Mouse (Mus musculus) midbrain, embryonic 13.5 days (tissue): ENCODE results near the gene Il15ra. TPM values are rescaled to one million over a fixed set of nuclear protein-coding genes. Genes with fewer than 3 reads are reported as not detected.

Experiments used
- ATAC-seq: fragments of 200-750 bp; cut with Nextera tagmentation; 2 replicates; pipeline ENCODE4 v1.8.0; 2017; ENCODE audit warnings: mild to moderate bottlenecking, moderate TSS enrichment, moderate library complexity
- H3K27ac ChIP-seq: fragments of 300-500 bp; sonication (generic); 2 replicates; pipeline ENCODE4 v1.5.1; 2015; ENCODE audit warnings: inconsistent platforms, mild to moderate bottlenecking, moderate library complexity
- H3K27me3 ChIP-seq: fragments of 300-500 bp; sonication (generic); 2 replicates; pipeline ENCODE4 v1.6.1; 2015; ENCODE audit warnings: mild to moderate bottlenecking, inconsistent platforms
- H3K36me3 ChIP-seq: fragments of 300-500 bp; sonication (generic); 2 replicates; pipeline ENCODE4 v1.6.1; 2015; ENCODE audit warnings: mild to moderate bottlenecking, inconsistent platforms
- H3K4me1 ChIP-seq: fragments of 300-500 bp; sonication (generic); replicated peaks from 2 replicates; pipeline ENCODE4 v1.6.1; 2015; ENCODE audit warnings: inconsistent platforms
- H3K4me2 ChIP-seq: fragments of 300-500 bp; sonication (generic); replicated peaks from 2 replicates; pipeline ENCODE4 v1.6.1; 2015; ENCODE audit warnings: moderate library complexity, mild to moderate bottlenecking, inconsistent platforms
- H3K4me3 ChIP-seq: fragments of 300-500 bp; sonication (generic); replicated peaks from 2 replicates; pipeline ENCODE4 v1.5.1; 2015; ENCODE audit warnings: mild to moderate bottlenecking, inconsistent platforms
- H3K9ac ChIP-seq: fragments of 300-500 bp; sonication (generic); replicated peaks from 2 replicates; pipeline ENCODE4 v1.6.1; 2015; ENCODE audit warnings: mild to moderate bottlenecking, inconsistent platforms
- H3K9me3 ChIP-seq: fragments of 300-500 bp; sonication (generic); 2 replicates; pipeline ENCODE4 v1.6.1; 2016; ENCODE audit warnings: mild to moderate bottlenecking, inconsistent platforms
- WGBS: fragments of 180-500 bp; shearing (Covaris S2); methylation state at CpG from one replicate; pipeline ENCODE4 v1.1.7; 2015; 5-methylcytosine and 5-hydroxymethylcytosine counted together
- polyA plus RNA-seq: library from polyadenylated mRNA; unstranded; fragments of >200 nt; fragmentation: Nextera tagmentation; extraction: Ambion mirVana; gene quantifications from 2 replicates; pipeline ENCODE4 v1.2.1, GENCODE M21; 2015

Il15ra gene
- polyA plus RNA-seq, 1 experiment from 2014 or later: 1.3 TPM

GRCm38 (mm10) chr2:11712483-11712990 is 7.4 kb downstream of the Il15ra start:
- Histone ChIP-seq H3K9me3 (no peaks in the 10 kb centered on the region), H3K36me3 (no peaks in the 10 kb centered on the region), H3K27ac (no peak overlapping the region), H3K4me3 (no peak overlapping the region), H3K27me3 (peaks cover 7% of the 10 kb centered on the region), H3K9ac (no peak overlapping the region), H3K4me2 (no peak overlapping the region), H3K4me1 (no peaks in the 10 kb centered on the region)
- 88% methylated on average over 6 of the region's 6 CpGs for WGBS
- ATAC-seq: no peak

GRCm38 (mm10) chr2:11713021-11713420 is 7.9 kb downstream of the Il15ra start:
- WGBS: 79% methylated on average over 3 of the region's 3 CpGs

GRCm38 (mm10) chr2:11714535-11714934 is 9.4 kb downstream of the Il15ra start:
- Histone ChIP-seq H3K27ac (no peak overlapping the region), H3K27me3 (no peaks in the 10 kb centered on the region), H3K9ac (no peak overlapping the region), H3K4me1 (no peaks in the 10 kb centered on the region), H3K4me3 (no peak overlapping the region), H3K4me2 (no peak overlapping the region), H3K9me3 (no peaks in the 10 kb centered on the region), H3K36me3 (no peaks in the 10 kb centered on the region)
- no peak for ATAC-seq
- WGBS: 92% methylated on average over 4 of the region's 4 CpGs

More at GRCm38 (mm10) chr2:11713021-11713420, 7.9 kb downstream of the Il15ra start:
- H3K36me3 ChIP-seq: no peaks in the 10 kb centered on the region
- peaks cover 2% of the 10 kb centered on the region for H3K27me3 ChIP-seq
- no peaks in the 10 kb centered on the region for H3K9me3 ChIP-seq
- no peak overlapping the region for H3K4me3 ChIP-seq
- no peaks in the 10 kb centered on the region for H3K4me1 ChIP-seq
- H3K27ac ChIP-seq: no peak overlapping the region
- no peak for ATAC-seq
- no peak overlapping the region for H3K9ac ChIP-seq
- no peak overlapping the region for H3K4me2 ChIP-seq

GRCm38 (mm10) chr2:11718573-11718972 is 13.5 kb downstream of the Il15ra start:
- H3K4me1 ChIP-seq: no peaks in the 10 kb centered on the region
- H3K9ac ChIP-seq: no peak overlapping the region
- no peak overlapping the region for H3K4me2 ChIP-seq
- H3K27ac ChIP-seq: no peak overlapping the region
- no peaks in the 10 kb centered on the region for H3K27me3 ChIP-seq
- ATAC-seq: no peak
- H3K9me3 ChIP-seq: no peaks in the 10 kb centered on the region
- H3K36me3 ChIP-seq: no peaks in the 10 kb centered on the region
- H3K4me3 ChIP-seq: no peak overlapping the region
- 88% methylated on average over 2 of the region's 2 CpGs for WGBS

GRCm38 (mm10) chr2:11722564-11722963 is 17.5 kb downstream of the Il15ra start:
- 92% methylated on average over 9 of the region's 9 CpGs for WGBS

GRCm38 (mm10) chr2:11727574-11727973 is 22.5 kb downstream of the Il15ra start:
- Histone ChIP-seq H3K4me2 (no peak overlapping the region), H3K27me3 (no peaks in the 10 kb centered on the region), H3K36me3 (no peaks in the 10 kb centered on the region), H3K9me3 (no peaks in the 10 kb centered on the region), H3K27ac (no peak overlapping the region), H3K4me3 (no peak overlapping the region), H3K4me1 (no peaks in the 10 kb centered on the region), H3K9ac (no peak overlapping the region)
- WGBS: 95% methylated on average over 5 of the region's 5 CpGs
- ATAC-seq: no peak

More at GRCm38 (mm10) chr2:11722564-11722963, 17.5 kb downstream of the Il15ra start:
- no peaks in the 10 kb centered on the region for H3K36me3 ChIP-seq
- H3K4me3 ChIP-seq: no peak overlapping the region
- no peak overlapping the region for H3K4me2 ChIP-seq
- no peak overlapping the region for H3K27ac ChIP-seq
- no peaks in the 10 kb centered on the region for H3K9me3 ChIP-seq
- no peaks in the 10 kb centered on the region for H3K4me1 ChIP-seq
- no peak for ATAC-seq
- H3K9ac ChIP-seq: no peak overlapping the region
- H3K27me3 ChIP-seq: no peaks in the 10 kb centered on the region

- no peak overlapping the region for H3K4me2 ChIP-seq
- no peaks in the 10 kb centered on the region for H3K27me3 ChIP-seq
- WGBS: 74% methylated on average over 3 of the region's 3 CpGs
- H3K27ac ChIP-seq: no peak overlapping the region
- no peak overlapping the region for H3K4me3 ChIP-seq
- H3K36me3 ChIP-seq: no peaks in the 10 kb centered on the region
- ATAC-seq: no peak
- no peak overlapping the region for H3K9ac ChIP-seq
- H3K4me1 ChIP-seq: no peaks in the 10 kb centered on the region
- H3K9me3 ChIP-seq: no peaks in the 10 kb centered on the region
Observed at GRCm38 (mm10) chr2:11729091-11729490, 24.0 kb downstream of the Il15ra start.

- Histone ChIP-seq H3K27ac (no peak overlapping the region), H3K4me1 (no peaks in the 10 kb centered on the region), H3K36me3 (peaks cover 3% of the 10 kb centered on the region), H3K4me2 (no peak overlapping the region), H3K4me3 (no peak overlapping the region), H3K27me3 (no peaks in the 10 kb centered on the region), H3K9ac (no peak overlapping the region), H3K9me3 (no peaks in the 10 kb centered on the region)
- ATAC-seq: no peak
- WGBS: 67% methylated on average over 5 of the region's 5 CpGs
Observed at GRCm38 (mm10) chr2:11732978-11733377, 27.9 kb downstream of the Il15ra start.

- Histone ChIP-seq H3K36me3 (peaks cover 31% of the 10 kb centered on the region), H3K4me2 (no peak overlapping the region), H3K9me3 (no peaks in the 10 kb centered on the region), H3K9ac (no peak overlapping the region), H3K27ac (no peak overlapping the region), H3K27me3 (no peaks in the 10 kb centered on the region), H3K4me1 (no peaks in the 10 kb centered on the region), H3K4me3 (no peak overlapping the region)
- no peak for ATAC-seq
- WGBS: 91% methylated on average over 6 of the region's 6 CpGs
Observed at GRCm38 (mm10) chr2:11735853-11736252, 30.8 kb downstream of the Il15ra start.

- H3K27me3 ChIP-seq: no peaks in the 10 kb centered on the region
- peak; percentile 31; the same call in 1 of the 2 replicates for ATAC-seq
- peaks cover 60% of the 10 kb centered on the region for H3K36me3 ChIP-seq
- WGBS: over 99% methylated on average over 3 of the region's 3 CpGs
- no peaks in the 10 kb centered on the region for H3K4me1 ChIP-seq
- no peak overlapping the region for H3K4me3 ChIP-seq
- no peaks in the 10 kb centered on the region for H3K9me3 ChIP-seq
- H3K4me2 ChIP-seq: no peak overlapping the region
- H3K27ac ChIP-seq: no peak overlapping the region
- H3K9ac ChIP-seq: no peak overlapping the region
Observed at GRCm38 (mm10) chr2:11738794-11739193, 33.7 kb downstream of the Il15ra start.

- H3K4me3 ChIP-seq: no peak overlapping the region
- H3K27me3 ChIP-seq: no peaks in the 10 kb centered on the region
- no peak overlapping the region for H3K4me2 ChIP-seq
- no peak overlapping the region for H3K9ac ChIP-seq
- no peaks in the 10 kb centered on the region for H3K4me1 ChIP-seq
- H3K36me3 ChIP-seq: peaks cover 68% of the 10 kb centered on the region
- H3K27ac ChIP-seq: no peak overlapping the region
- WGBS: 96% methylated on average over 4 of the region's 4 CpGs
- ATAC-seq: no peak
- no peaks in the 10 kb centered on the region for H3K9me3 ChIP-seq
Observed at GRCm38 (mm10) chr2:11739516-11740051, 34.5 kb downstream of the Il15ra start.

GRCm38 (mm10) chr2:11762541-11762940 is 57.5 kb downstream of the Il15ra start:
- no peak overlapping the region for H3K9ac ChIP-seq
- WGBS: 93% methylated on average over 4 of the region's 4 CpGs
- no peak overlapping the region for H3K27ac ChIP-seq
- no peaks in the 10 kb centered on the region for H3K4me1 ChIP-seq
- peaks cover 97% of the 10 kb centered on the region for H3K36me3 ChIP-seq
- H3K9me3 ChIP-seq: no peaks in the 10 kb centered on the region
- no peak overlapping the region for H3K4me2 ChIP-seq
- H3K27me3 ChIP-seq: no peaks in the 10 kb centered on the region
- H3K4me3 ChIP-seq: no peak overlapping the region
- no peak for ATAC-seq

GRCm38 (mm10) chr2:11765694-11766093 is 60.6 kb downstream of the Il15ra start:
- WGBS: 89% methylated on average over 4 of the region's 4 CpGs
- H3K9me3 ChIP-seq: no peaks in the 10 kb centered on the region
- no peaks in the 10 kb centered on the region for H3K4me1 ChIP-seq
- peaks cover 79% of the 10 kb centered on the region for H3K36me3 ChIP-seq
- H3K4me2 ChIP-seq: no peak overlapping the region
- no peak overlapping the region for H3K4me3 ChIP-seq
- no peak overlapping the region for H3K9ac ChIP-seq
- no peak overlapping the region for H3K27ac ChIP-seq
- ATAC-seq: no peak
- H3K27me3 ChIP-seq: no peaks in the 10 kb centered on the region
